Comparison of ENCODE assay signal across 18 mouse cellular contexts in genomic region chr4:45419051-45419450, GRCm38 (mm10). TPM values are rescaled to one million over a fixed set of nuclear protein-coding genes. Genes with fewer than 3 reads are reported as not detected.
DNase-seq lines count a peak whose midpoint lies in the region; ATAC-seq lines count a peak whose summit lies in the region.
"Had no signal": no experiment of that assay in that cellular context is flagged by ENCODE, and none has a peak within 500 bp of the region (broad histone marks: within the 10 kb centered on the region; RNA-seq: fewer than 3 reads in every experiment).

No protein-coding gene starts in this region.

- 0 out of 2 replicates have a peak overlapping the region, but pooled peaks have one; percentile 35 for H3K27ac ChIP-seq in forebrain, embryonic 13.5 days
- no peak overlapping the region for H3K27ac ChIP-seq in forebrain, embryonic 16.5 days (ENCODE audit: low read length)
- no peak overlapping the region for H3K27ac ChIP-seq in midbrain, embryonic 16.5 days (ENCODE audit: low read length)
- no peak overlapping the region for H3K27ac ChIP-seq in midbrain, embryonic 14.5 days (replicated peaks; ENCODE audit: low read depth, low read length)
- 0 out of 2 replicates have a peak overlapping the region, but pooled peaks have one; percentile 26 for H3K27ac ChIP-seq in limb, embryonic 10.5 days
- H3K27ac ChIP-seq: embryonic facial prominence, embryonic 12.5 days; heart, embryonic 15.5 days; hindbrain, embryonic 12.5 days; left cerebral cortex, adult 2 months; liver, embryonic 12.5 days; neural tube, embryonic 15.5 days had no signal

- no peak overlapping the region for H3K4me3 ChIP-seq in forebrain, embryonic 13.5 days
- H3K4me3 ChIP-seq in forebrain, embryonic 16.5 days (replicated peaks; ENCODE audit: low read length) = no peak overlapping the region
- no peak overlapping the region for H3K4me3 ChIP-seq in midbrain, embryonic 16.5 days (ENCODE audit: low read depth, low read length)
- H3K4me3 ChIP-seq in midbrain, embryonic 14.5 days (replicated peaks; ENCODE audit: low read depth, low read length) = no peak overlapping the region
- no peak overlapping the region for H3K4me3 ChIP-seq in limb, embryonic 10.5 days
- H3K4me3 ChIP-seq: embryonic facial prominence, embryonic 12.5 days; heart, embryonic 15.5 days; hindbrain, embryonic 12.5 days; liver, embryonic 12.5 days; megakaryocyte, embryonic 14.5 days; neural tube, embryonic 15.5 days had no signal

- 74% methylated on average over 4 of the region's 4 CpGs for WGBS in forebrain, embryonic 13.5 days
- 86% methylated on average over 4 of the region's 4 CpGs for WGBS in forebrain, embryonic 16.5 days
- 78% methylated on average over 4 of the region's 4 CpGs for WGBS in midbrain, embryonic 16.5 days
- WGBS in midbrain, embryonic 14.5 days = 79% methylated on average over 4 of the region's 4 CpGs
- 86% methylated on average over 4 of the region's 4 CpGs for WGBS in limb, embryonic 10.5 days

- H3K9ac ChIP-seq in forebrain, embryonic 13.5 days = no peak overlapping the region
- H3K9ac ChIP-seq in forebrain, embryonic 16.5 days (replicated peaks; ENCODE audit: low read depth, low read length) = no peak overlapping the region
- no peak overlapping the region for H3K9ac ChIP-seq in midbrain, embryonic 16.5 days (ENCODE audit: low read depth, low read length)
- no peak overlapping the region for H3K9ac ChIP-seq in midbrain, embryonic 14.5 days (replicated peaks; ENCODE audit: low read length)
- H3K9ac ChIP-seq: embryonic facial prominence, embryonic 12.5 days; heart, embryonic 15.5 days; hindbrain, embryonic 12.5 days; liver, embryonic 12.5 days; liver, postnatal 0 days; neural tube, embryonic 15.5 days had no signal

- H3K4me1 ChIP-seq in forebrain, embryonic 13.5 days = peaks cover 46% of the 10 kb centered on the region
- H3K4me1 ChIP-seq in forebrain, embryonic 16.5 days (replicated peaks; ENCODE audit: control insufficient read depth, insufficient read depth, low read length) = peaks cover 36% of the 10 kb centered on the region
- H3K4me1 ChIP-seq in midbrain, embryonic 16.5 days (ENCODE audit: control insufficient read depth, insufficient read depth, low read length) = peaks cover 10% of the 10 kb centered on the region
- H3K4me1 ChIP-seq in midbrain, embryonic 14.5 days (ENCODE audit: control insufficient read depth, insufficient read depth, low read length) = peaks cover 11% of the 10 kb centered on the region
- peaks cover 46% of the 10 kb centered on the region for H3K4me1 ChIP-seq in limb, embryonic 10.5 days

- no peak for DNase-seq in midbrain, embryonic 14.5 days
- peak; percentile 82 for DNase-seq in ZHBTc4 (ENCODE audit: low read depth, low spot score)
- no peak for DNase-seq in limb, embryonic 10.5 days (ENCODE audit: low spot score)
- DNase-seq in embryo, embryonic 10 days (ENCODE audit: low spot score) = no peak
- DNase-seq in left cerebral cortex, postnatal 25 days (ENCODE audit: low spot score in 2 of 2) = no peak
- DNase-seq: cerebellum, adult 8-10 months; kidney, adult 11 months had no signal

- no peak overlapping the region for H3K4me2 ChIP-seq in forebrain, embryonic 13.5 days
- H3K4me2 ChIP-seq in forebrain, embryonic 16.5 days (ENCODE audit: low read length) = no peak overlapping the region
- no peak overlapping the region for H3K4me2 ChIP-seq in midbrain, embryonic 16.5 days (ENCODE audit: low read length)
- no peak overlapping the region for H3K4me2 ChIP-seq in midbrain, embryonic 14.5 days (ENCODE audit: low read length)

- no peak for ATAC-seq in forebrain, embryonic 13.5 days
- ATAC-seq in forebrain, embryonic 16.5 days = no peak
- ATAC-seq in midbrain, embryonic 16.5 days = 0 out of 2 replicates have a peak, but pooled peaks have one; percentile 9
- ATAC-seq in midbrain, embryonic 14.5 days (ENCODE audit: low FRiP score, low TSS enrichment) = no peak
- ATAC-seq: liver, embryonic 12.5 days; liver, postnatal 0 days had no signal

- no peaks in the 10 kb centered on the region for H3K9me3 ChIP-seq in forebrain, embryonic 13.5 days (replicated peaks)
- H3K9me3 ChIP-seq in forebrain, embryonic 16.5 days (ENCODE audit: control insufficient read depth, low read length) = no peaks in the 10 kb centered on the region
- no peaks in the 10 kb centered on the region for H3K9me3 ChIP-seq in midbrain, embryonic 16.5 days (replicated peaks; ENCODE audit: control insufficient read depth, low read length, poor library complexity, severe bottlenecking)
- H3K9me3 ChIP-seq in midbrain, embryonic 14.5 days (ENCODE audit: control insufficient read depth, low read length) = no peaks in the 10 kb centered on the region
- no peaks in the 10 kb centered on the region for H3K9me3 ChIP-seq in limb, embryonic 10.5 days (replicated peaks)
- H3K9me3 ChIP-seq: embryonic facial prominence, embryonic 12.5 days; heart, embryonic 15.5 days; hindbrain, embryonic 12.5 days; liver, embryonic 12.5 days; neural tube, embryonic 15.5 days had no signal

- H3K36me3 ChIP-seq in forebrain, embryonic 13.5 days (ENCODE audit: poor library complexity, severe bottlenecking) = peaks cover 5% of the 10 kb centered on the region; the same call in 1 of the 2 replicates
- no peaks in the 10 kb centered on the region for H3K36me3 ChIP-seq in forebrain, embryonic 16.5 days (ENCODE audit: control insufficient read depth, insufficient read depth)
- no peaks in the 10 kb centered on the region for H3K36me3 ChIP-seq in midbrain, embryonic 16.5 days (ENCODE audit: control insufficient read depth, insufficient read depth, low read length)
- H3K36me3 ChIP-seq in midbrain, embryonic 14.5 days (ENCODE audit: control insufficient read depth, insufficient read depth, low read length) = no peaks in the 10 kb centered on the region
- peaks cover 9% of the 10 kb centered on the region for H3K36me3 ChIP-seq in limb, embryonic 10.5 days
- H3K36me3 ChIP-seq: embryonic facial prominence, embryonic 12.5 days; heart, embryonic 15.5 days; hindbrain, embryonic 12.5 days; neural tube, embryonic 15.5 days had no signal

- intact Hi-C loops in left cerebral cortex, postnatal 25 days (cut with DNase I) = loop anchor here (2.0 to 5.0 kb wide), 3 partner anchors 110 to 438 kb away; no protein-coding TSS in a partner anchor

- H3K27me3 ChIP-seq in forebrain, embryonic 13.5 days = no peaks in the 10 kb centered on the region
- H3K27me3 ChIP-seq in forebrain, embryonic 16.5 days (replicated peaks; ENCODE audit: control insufficient read depth, insufficient read depth, low read length) = no peaks in the 10 kb centered on the region
- no peaks in the 10 kb centered on the region for H3K27me3 ChIP-seq in midbrain, embryonic 16.5 days (ENCODE audit: control insufficient read depth, insufficient read depth, low read depth, low read length)
- no peaks in the 10 kb centered on the region for H3K27me3 ChIP-seq in midbrain, embryonic 14.5 days (ENCODE audit: control insufficient read depth, insufficient read depth, low read length)
- no peaks in the 10 kb centered on the region for H3K27me3 ChIP-seq in limb, embryonic 10.5 days (ENCODE audit: low read depth, poor library complexity, severe bottlenecking)
- H3K27me3 ChIP-seq: embryonic facial prominence, embryonic 12.5 days; heart, embryonic 15.5 days; neural tube, embryonic 15.5 days had no signal

RNA-seq across cellular contexts. Expression of gene Slc25a51, which starts 10.5 kb away (rescaled TPM):
- polyA plus RNA-seq in forebrain, embryonic 13.5 days (2015; fragmentation: Nextera tagmentation; extraction: Ambion mirVana) = 72.5 and 74.0 TPM in 2 replicates
- polyA plus RNA-seq in forebrain, embryonic 16.5 days (2015; fragmentation: Nextera tagmentation; extraction: Ambion mirVana) = 84.5 and 84.7 TPM in 2 replicates
- 70.6 and 72.5 TPM in 2 replicates for polyA plus RNA-seq in midbrain, embryonic 16.5 days (2015; fragmentation: Nextera tagmentation; extraction: Ambion mirVana)
- 79.5 and 83.4 TPM in 2 replicates for polyA plus RNA-seq in midbrain, embryonic 14.5 days (2014; fragmentation: Nextera tagmentation; extraction: Ambion mirVana)
- 75.6 and 85.1 TPM in 2 replicates for polyA plus RNA-seq in limb, embryonic 10.5 days (2016; fragmentation: Nextera tagmentation; extraction: Ambion mirVana)
- 100 to 1,000 TPM; 118 to 120 TPM for total RNA-seq in left cerebral cortex, postnatal 25 days (2021)

Comparison
In these comparisons a context has a peak if more than half of its experiments do, and no peak if none do; other contexts are left out.
1. H3K27ac ChIP-seq: peak in forebrain, embryonic 13.5 days (single experiment) and limb, embryonic 10.5 days (single experiment); none in forebrain, embryonic 16.5 days (single experiment), midbrain, embryonic 16.5 days (single experiment) and midbrain, embryonic 14.5 days (single experiment).